Mouse (Mus musculus) cerebellum, adult 11-12 months (tissue): ENCODE results near the gene P2rx5.

Experiments
- DNase-seq: peaks from one replicate; pipeline ENCODE4 v3.0.0; 2022

Gene P2rx5

GRCm38 (mm10) chr11:73176608-73177508 is 16.6 kb downstream of the P2rx5 start, which contains the start of the genes Emc6 and Tax1bp3:
TSS of gene Emc6 (minus strand) at chr11:73177037.
TSS of gene Tax1bp3 (plus strand) at chr11:73177083.
- DNase-seq = peak; percentile 97

GRCm38 (mm10) chr11:73177509-73177875 is 17.3 kb downstream of the P2rx5 start:
- no peak for DNase-seq

GRCm38 (mm10) chr11:73177895-73178294 is 17.7 kb downstream of the P2rx5 start:
- DNase-seq = no peak

GRCm38 (mm10) chr11:73185872-73186615 is 25.8 kb downstream of the P2rx5 start:
- no peak for DNase-seq

- DNase-seq = no peak
Measured at GRCm38 (mm10) chr11:73187231-73187630, 27.0 kb downstream of the P2rx5 start.

- DNase-seq = peak; percentile 82
Measured at GRCm38 (mm10) chr11:73193047-73193446, 32.8 kb downstream of the P2rx5 start.

GRCm38 (mm10) chr11:73194444-73194843 is 34.2 kb downstream of the P2rx5 start:
- no peak for DNase-seq

GRCm38 (mm10) chr11:73198190-73198589 is 38.0 kb downstream of the P2rx5 start:
- DNase-seq = no peak

- DNase-seq = peak; percentile 89
Measured at GRCm38 (mm10) chr11:73198603-73199229, 38.5 kb downstream of the P2rx5 start, which contains the start of gene Ctns. TSS of gene Ctns (minus strand) at chr11:73199042.

GRCm38 (mm10) chr11:73199230-73199712 is 39.0 kb downstream of the P2rx5 start, which contains the start of gene Shpk:
TSS of gene Shpk (plus strand) at chr11:73199460.
- peak; percentile 95 for DNase-seq

GRCm38 (mm10) chr11:73199879-73200278 is 39.7 kb downstream of the P2rx5 start:
- no peak for DNase-seq

GRCm38 (mm10) chr11:73201021-73201420 is 40.8 kb downstream of the P2rx5 start:
- DNase-seq = no peak

GRCm38 (mm10) chr11:73201597-73201996 is 41.4 kb downstream of the P2rx5 start:
- no peak for DNase-seq

- DNase-seq = no peak
Measured at GRCm38 (mm10) chr11:73203895-73204294, 43.7 kb downstream of the P2rx5 start.

- DNase-seq = no peak
Measured at GRCm38 (mm10) chr11:73205194-73205593, 45.0 kb downstream of the P2rx5 start.

- DNase-seq = no peak
Measured at GRCm38 (mm10) chr11:73207621-73208020, 47.4 kb downstream of the P2rx5 start.

GRCm38 (mm10) chr11:73213956-73214355 is 53.7 kb downstream of the P2rx5 start:
- no peak for DNase-seq

GRCm38 (mm10) chr11:73219671-73220070 is 59.5 kb downstream of the P2rx5 start:
- DNase-seq = no peak

- no peak for DNase-seq
Measured at GRCm38 (mm10) chr11:73220651-73221050, 60.4 kb downstream of the P2rx5 start.
